Mouse (Mus musculus): ENCODE results near the gene Dph1. TPM values are rescaled to one million over a fixed set of nuclear protein-coding genes. Genes with fewer than 3 reads are reported as not detected.

Dph1 gene
- polyA plus RNA-seq (2011; ENCODE audit: insufficient read depth, insufficient read length, low read depth, missing spikeins), result 11.9 and 16.6 TPM in 2 replicates

GRCm38 (mm10) chr11:75190905-75191441 lies at the start of gene Dph1:
Gene Dph1 (minus strand): TSS chr11:75191241.
- Histone ChIP-seq H3K4me3 (ENCODE audit: low read depth, low read length) (peak within 1 kb of the TSS; percentile 99), H3K9ac (ENCODE audit: low read depth, poor library complexity, severe bottlenecking) (peak within 1 kb of the TSS; percentile 66), H3K4me1 (ENCODE audit: control insufficient read depth, insufficient read depth, low read length) (no peaks in the 10 kb centered on the region), H3K36me3 (ENCODE audit: control insufficient read depth, insufficient read depth, low read length, poor library complexity, severe bottlenecking) (no peaks in the 10 kb centered on the region), H3K9me3 (replicated peaks; ENCODE audit: control insufficient read depth, insufficient read depth, low read length, poor library complexity, severe bottlenecking) (no peaks in the 10 kb centered on the region), H3K27ac (ENCODE audit: insufficient read depth, low read length) (no peak within 1 kb of the TSS), H3K27me3 (ENCODE audit: control insufficient read depth, insufficient read depth, low read length, poor library complexity, severe bottlenecking) (peaks cover 7% of the 10 kb centered on the region; the same call in 1 of the 2 replicates)
- TF ChIP-seq EP300 (IDR thresholded peaks at IDR 0.05; ENCODE audit: insufficient read depth, low read depth, low read length) (no peak), CTCF (IDR thresholded peaks at IDR 0.05; ENCODE audit: low read depth, low read length) (no peak), POLR2A (IDR thresholded peaks at IDR 0.05; ENCODE audit: insufficient read depth, low read length) (no peak)

GRCm38 (mm10) chr11:75240158-75240934 lies 49.3 kb upstream of the Dph1 start:
- TF ChIP-seq POLR2A (IDR thresholded peaks at IDR 0.05; ENCODE audit: insufficient read depth, low read length) (no peak), EP300 (IDR thresholded peaks at IDR 0.05; ENCODE audit: insufficient read depth, low read depth, low read length) (no peak), CTCF (IDR thresholded peaks at IDR 0.05; ENCODE audit: low read depth, low read length) (no peak)
- no peak overlapping the region for H3K4me3 ChIP-seq (ENCODE audit: low read depth, low read length)
- no peaks in the 10 kb centered on the region for H3K36me3 ChIP-seq (ENCODE audit: control insufficient read depth, insufficient read depth, low read length, poor library complexity, severe bottlenecking)
- no peak overlapping the region for H3K9ac ChIP-seq (ENCODE audit: low read depth, poor library complexity, severe bottlenecking)
- H3K4me1 ChIP-seq (ENCODE audit: control insufficient read depth, insufficient read depth, low read length), result no peaks in the 10 kb centered on the region
- no peaks in the 10 kb centered on the region for H3K27me3 ChIP-seq (ENCODE audit: control insufficient read depth, insufficient read depth, low read length, poor library complexity, severe bottlenecking)
- no peak overlapping the region for H3K27ac ChIP-seq (ENCODE audit: insufficient read depth, low read length)
- no peaks in the 10 kb centered on the region for H3K9me3 ChIP-seq (replicated peaks; ENCODE audit: control insufficient read depth, insufficient read depth, low read length, poor library complexity, severe bottlenecking)

GRCm38 (mm10) chr11:75234745-75235144 lies 43.7 kb upstream of the Dph1 start:
- TF ChIP-seq EP300 (IDR thresholded peaks at IDR 0.05; ENCODE audit: insufficient read depth, low read depth, low read length) (no peak), POLR2A (IDR thresholded peaks at IDR 0.05; ENCODE audit: insufficient read depth, low read length) (no peak), CTCF (IDR thresholded peaks at IDR 0.05; ENCODE audit: low read depth, low read length) (no peak)
- peak overlapping the region; percentile 9; the same call in 1 of the 2 replicates for H3K4me3 ChIP-seq (ENCODE audit: low read depth, low read length)
- no peak overlapping the region for H3K9ac ChIP-seq (ENCODE audit: low read depth, poor library complexity, severe bottlenecking)
- H3K27me3 ChIP-seq (ENCODE audit: control insufficient read depth, insufficient read depth, low read length, poor library complexity, severe bottlenecking), result no peaks in the 10 kb centered on the region
- no peaks in the 10 kb centered on the region for H3K9me3 ChIP-seq (replicated peaks; ENCODE audit: control insufficient read depth, insufficient read depth, low read length, poor library complexity, severe bottlenecking)
- no peaks in the 10 kb centered on the region for H3K36me3 ChIP-seq (ENCODE audit: control insufficient read depth, insufficient read depth, low read length, poor library complexity, severe bottlenecking)
- H3K27ac ChIP-seq (ENCODE audit: insufficient read depth, low read length), result no peak overlapping the region
- no peaks in the 10 kb centered on the region for H3K4me1 ChIP-seq (ENCODE audit: control insufficient read depth, insufficient read depth, low read length)

- H3K27ac ChIP-seq (ENCODE audit: insufficient read depth, low read length), result no peak overlapping the region
- TF ChIP-seq CTCF (IDR thresholded peaks at IDR 0.05; ENCODE audit: low read depth, low read length), result no peak
- no peak for TF ChIP-seq POLR2A (IDR thresholded peaks at IDR 0.05; ENCODE audit: insufficient read depth, low read length)
- TF ChIP-seq EP300 (IDR thresholded peaks at IDR 0.05; ENCODE audit: insufficient read depth, low read depth, low read length), result no peak
- H3K9ac ChIP-seq (ENCODE audit: low read depth, poor library complexity, severe bottlenecking), result no peak overlapping the region
- no peak overlapping the region for H3K4me3 ChIP-seq (ENCODE audit: low read depth, low read length)
- H3K9me3 ChIP-seq (replicated peaks; ENCODE audit: control insufficient read depth, insufficient read depth, low read length, poor library complexity, severe bottlenecking), result no peaks in the 10 kb centered on the region
- H3K36me3 ChIP-seq (ENCODE audit: control insufficient read depth, insufficient read depth, low read length, poor library complexity, severe bottlenecking), result no peaks in the 10 kb centered on the region
- no peaks in the 10 kb centered on the region for H3K27me3 ChIP-seq (ENCODE audit: control insufficient read depth, insufficient read depth, low read length, poor library complexity, severe bottlenecking)
- H3K4me1 ChIP-seq (ENCODE audit: control insufficient read depth, insufficient read depth, low read length), result no peaks in the 10 kb centered on the region
These were observed 41.4 kb upstream of the Dph1 start for GRCm38 (mm10) chr11:75232434-75232833.

GRCm38 (mm10) chr11:75231756-75232155 lies 40.7 kb upstream of the Dph1 start:
- no peaks in the 10 kb centered on the region for H3K4me1 ChIP-seq (ENCODE audit: control insufficient read depth, insufficient read depth, low read length)
- H3K27me3 ChIP-seq (ENCODE audit: control insufficient read depth, insufficient read depth, low read length, poor library complexity, severe bottlenecking), result no peaks in the 10 kb centered on the region
- no peak for TF ChIP-seq EP300 (IDR thresholded peaks at IDR 0.05; ENCODE audit: insufficient read depth, low read depth, low read length)
- TF ChIP-seq POLR2A (IDR thresholded peaks at IDR 0.05; ENCODE audit: insufficient read depth, low read length), result no peak
- TF ChIP-seq CTCF (IDR thresholded peaks at IDR 0.05; ENCODE audit: low read depth, low read length), result peak; percentile 88
- H3K9ac ChIP-seq (ENCODE audit: low read depth, poor library complexity, severe bottlenecking), result no peak overlapping the region
- no peak overlapping the region for H3K27ac ChIP-seq (ENCODE audit: insufficient read depth, low read length)
- H3K36me3 ChIP-seq (ENCODE audit: control insufficient read depth, insufficient read depth, low read length, poor library complexity, severe bottlenecking), result no peaks in the 10 kb centered on the region
- no peaks in the 10 kb centered on the region for H3K9me3 ChIP-seq (replicated peaks; ENCODE audit: control insufficient read depth, insufficient read depth, low read length, poor library complexity, severe bottlenecking)
- no peak overlapping the region for H3K4me3 ChIP-seq (ENCODE audit: low read depth, low read length)

- H3K4me3 ChIP-seq (ENCODE audit: low read depth, low read length), result no peak overlapping the region
- no peak overlapping the region for H3K9ac ChIP-seq (ENCODE audit: low read depth, poor library complexity, severe bottlenecking)
- no peak overlapping the region for H3K27ac ChIP-seq (ENCODE audit: insufficient read depth, low read length)
- TF ChIP-seq CTCF (IDR thresholded peaks at IDR 0.05; ENCODE audit: low read depth, low read length), result no peak
- no peak for TF ChIP-seq EP300 (IDR thresholded peaks at IDR 0.05; ENCODE audit: insufficient read depth, low read depth, low read length)
- TF ChIP-seq POLR2A (IDR thresholded peaks at IDR 0.05; ENCODE audit: insufficient read depth, low read length), result no peak
- H3K4me1 ChIP-seq (ENCODE audit: control insufficient read depth, insufficient read depth, low read length), result no peaks in the 10 kb centered on the region
- H3K9me3 ChIP-seq (replicated peaks; ENCODE audit: control insufficient read depth, insufficient read depth, low read length, poor library complexity, severe bottlenecking), result no peaks in the 10 kb centered on the region
- no peaks in the 10 kb centered on the region for H3K36me3 ChIP-seq (ENCODE audit: control insufficient read depth, insufficient read depth, low read length, poor library complexity, severe bottlenecking)
- H3K27me3 ChIP-seq (ENCODE audit: control insufficient read depth, insufficient read depth, low read length, poor library complexity, severe bottlenecking), result no peaks in the 10 kb centered on the region
These were observed 39.3 kb upstream of the Dph1 start for GRCm38 (mm10) chr11:75230272-75230760.
